Mouse (Mus musculus): ENCODE measurements around the gene Miga1.

Gene Miga1

DNA sequence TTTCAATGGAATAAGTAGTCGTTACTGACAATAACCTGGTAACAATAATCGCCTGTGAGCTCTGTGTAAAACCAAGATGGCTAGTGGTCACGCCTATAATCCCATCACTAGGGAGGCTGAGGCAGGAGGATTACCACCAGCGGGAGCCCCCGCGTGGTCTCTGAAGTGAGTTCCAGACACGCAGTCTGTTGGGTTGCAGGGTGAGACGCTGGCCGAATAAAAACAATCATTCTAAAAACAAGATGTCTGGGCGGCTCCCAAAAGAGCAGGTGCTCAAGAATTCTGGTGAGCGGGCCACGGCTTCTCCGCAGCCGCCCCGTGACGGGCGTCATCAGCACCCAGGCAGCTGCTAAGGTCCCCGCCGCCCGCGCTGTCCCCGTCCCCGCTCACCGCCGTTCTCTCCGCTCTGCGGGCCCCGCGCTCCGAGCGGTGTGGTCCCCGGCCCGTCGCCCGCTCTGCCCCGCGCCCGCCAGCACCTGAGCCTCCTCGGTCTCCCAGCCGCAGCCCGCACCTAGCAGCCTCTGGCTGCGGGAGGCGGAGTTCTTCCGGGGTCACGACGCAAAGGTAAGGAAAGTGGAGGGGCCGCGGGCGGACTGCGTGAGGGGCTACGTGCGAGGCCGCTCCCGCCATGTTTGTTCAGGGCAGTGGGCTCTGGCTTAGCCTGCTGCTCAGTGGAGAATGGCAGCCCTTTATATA, at the start of gene Miga1:
Gene Miga1 (minus strand): TSS at position 546 of the 696 bp plus-strand sequence.
- peak; percentile 32 for DNase-seq (ENCODE audit: low spot score)

GRCm38 (mm10) chr3:152384106-152384505, 43.9 kb upstream of the Miga1 start:
- DNase-seq (ENCODE audit: low spot score), result no peak

DNA sequence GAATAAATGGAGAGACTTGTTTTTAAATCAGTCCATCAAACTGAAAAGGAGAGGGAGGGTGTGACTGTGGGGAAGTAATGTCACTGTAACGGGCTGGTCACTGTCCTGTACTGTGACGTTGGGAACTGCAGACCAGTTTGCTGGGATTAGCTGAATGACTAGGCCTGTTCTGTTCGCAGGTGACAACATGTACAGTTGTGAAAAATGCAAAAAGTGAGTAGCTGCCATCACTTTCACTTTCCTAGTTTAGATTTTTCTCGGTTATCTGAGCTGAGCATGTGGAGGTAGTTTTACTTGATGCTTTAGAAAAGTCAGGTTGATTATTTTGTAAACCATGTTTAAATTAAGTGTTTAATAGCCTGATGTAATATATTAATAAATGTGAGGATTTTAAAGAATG, 35.9 kb upstream of the Miga1 start:
- no peak for DNase-seq (ENCODE audit: low spot score)

DNA sequence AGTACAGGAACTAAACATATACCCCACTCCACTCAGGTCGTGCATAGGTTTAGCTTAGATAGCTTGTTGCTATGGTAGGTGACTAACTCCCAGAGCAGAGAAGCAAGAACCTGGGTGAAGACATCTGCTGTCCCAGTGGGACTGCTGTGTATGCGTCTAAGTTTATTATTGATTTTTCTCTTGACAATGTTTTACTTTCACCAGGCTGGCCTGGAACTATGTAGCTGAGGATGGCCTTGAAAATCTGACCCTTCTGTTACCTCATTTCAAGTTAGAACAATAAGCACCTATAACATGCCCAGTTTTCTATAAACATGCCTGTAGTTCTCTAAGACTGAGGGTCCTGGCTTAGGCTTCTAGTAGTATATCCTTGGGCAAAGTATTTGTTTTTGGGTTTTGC, 24.0 kb upstream of the Miga1 start:
- DNase-seq (ENCODE audit: low spot score), result no peak

DNA sequence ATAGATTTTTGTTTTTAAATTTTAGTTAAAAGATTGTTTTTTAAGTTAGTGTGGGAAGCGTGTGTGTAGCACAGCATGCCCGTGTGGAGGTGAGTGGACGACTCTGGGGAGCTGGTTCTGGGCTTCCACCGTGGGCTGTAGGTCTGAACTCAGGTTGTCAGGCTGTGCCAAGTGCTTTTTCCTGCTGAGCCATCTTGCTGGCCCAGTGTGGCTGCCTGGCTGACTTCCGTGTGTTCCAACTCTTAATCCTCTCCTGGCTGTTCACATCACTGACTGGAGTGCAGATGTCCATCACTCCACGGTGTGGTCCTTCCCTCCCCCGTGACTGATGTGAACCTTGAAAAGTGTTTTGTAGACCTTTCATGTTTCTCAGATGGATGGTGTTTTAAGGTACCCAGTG, 18.9 kb upstream of the Miga1 start:
- DNase-seq (ENCODE audit: low spot score), result no peak

GRCm38 (mm10) chr3:152356751-152357150, 16.5 kb upstream of the Miga1 start:
- no peak for DNase-seq (ENCODE audit: low spot score)

GRCm38 (mm10) chr3:152355361-152355760, 15.2 kb upstream of the Miga1 start:
- DNase-seq (ENCODE audit: low spot score), result no peak

DNA sequence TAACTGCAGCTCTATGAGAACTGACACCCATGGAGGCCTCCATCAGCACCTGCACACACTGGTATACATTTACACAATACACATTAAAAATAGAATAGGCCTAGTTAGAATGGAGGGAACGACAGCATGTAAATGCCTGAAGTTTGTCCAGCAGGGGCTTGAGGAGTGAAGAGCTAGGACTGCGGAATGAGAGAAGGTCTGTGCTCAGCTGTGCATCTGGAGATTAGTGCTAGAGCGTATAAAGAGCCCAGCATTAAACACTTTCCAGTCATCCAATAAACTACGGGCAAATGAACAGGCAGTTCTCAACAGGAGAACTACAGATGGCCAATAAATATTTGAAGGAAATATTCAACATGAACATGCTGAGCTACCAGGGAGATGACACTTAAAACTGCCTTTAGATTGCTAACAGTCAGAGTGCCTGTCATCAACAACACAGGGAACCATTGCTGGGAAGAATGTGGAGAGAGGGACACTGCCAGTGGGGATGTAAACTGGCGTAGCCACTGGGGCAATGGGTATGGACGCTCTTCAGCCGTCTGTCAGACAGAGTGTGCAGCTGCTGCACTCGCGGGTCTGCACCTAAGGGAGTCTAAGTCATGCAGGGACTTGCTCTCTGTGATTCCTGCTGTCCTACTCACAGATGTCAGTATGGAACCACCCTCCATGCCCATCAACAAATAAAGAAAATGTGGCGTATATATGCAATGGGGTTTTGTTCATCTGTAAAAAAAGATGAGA, 13.4 kb upstream of the Miga1 start:
- DNase-seq (ENCODE audit: low spot score), result no peak

GRCm38 (mm10) chr3:152352289-152352688, 12.1 kb upstream of the Miga1 start:
- no peak for DNase-seq (ENCODE audit: low spot score)

DNA sequence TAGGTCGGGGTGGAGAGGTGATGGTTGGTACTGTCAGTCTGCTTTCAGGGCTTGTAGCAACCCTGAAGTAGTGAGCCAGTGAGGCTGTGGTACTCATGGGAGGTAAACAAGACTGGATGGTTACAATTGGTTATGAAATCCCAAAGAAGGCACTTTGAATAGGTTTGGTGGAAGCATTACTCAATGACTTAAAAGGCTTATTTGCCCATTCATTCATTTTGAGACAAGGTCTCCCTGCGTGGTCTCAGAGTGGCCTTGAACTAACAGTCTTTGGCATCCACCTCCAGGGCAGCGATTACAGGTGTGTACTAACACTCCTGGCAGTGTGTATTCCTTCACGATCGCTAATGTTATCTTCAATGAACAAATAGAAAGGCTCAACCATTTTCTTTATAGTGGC, 10.8 kb upstream of the Miga1 start:
- no peak for DNase-seq (ENCODE audit: low spot score)

GRCm38 (mm10) chr3:152350431-152350830, 10.2 kb upstream of the Miga1 start:
- DNase-seq (ENCODE audit: low spot score), result no peak

DNA sequence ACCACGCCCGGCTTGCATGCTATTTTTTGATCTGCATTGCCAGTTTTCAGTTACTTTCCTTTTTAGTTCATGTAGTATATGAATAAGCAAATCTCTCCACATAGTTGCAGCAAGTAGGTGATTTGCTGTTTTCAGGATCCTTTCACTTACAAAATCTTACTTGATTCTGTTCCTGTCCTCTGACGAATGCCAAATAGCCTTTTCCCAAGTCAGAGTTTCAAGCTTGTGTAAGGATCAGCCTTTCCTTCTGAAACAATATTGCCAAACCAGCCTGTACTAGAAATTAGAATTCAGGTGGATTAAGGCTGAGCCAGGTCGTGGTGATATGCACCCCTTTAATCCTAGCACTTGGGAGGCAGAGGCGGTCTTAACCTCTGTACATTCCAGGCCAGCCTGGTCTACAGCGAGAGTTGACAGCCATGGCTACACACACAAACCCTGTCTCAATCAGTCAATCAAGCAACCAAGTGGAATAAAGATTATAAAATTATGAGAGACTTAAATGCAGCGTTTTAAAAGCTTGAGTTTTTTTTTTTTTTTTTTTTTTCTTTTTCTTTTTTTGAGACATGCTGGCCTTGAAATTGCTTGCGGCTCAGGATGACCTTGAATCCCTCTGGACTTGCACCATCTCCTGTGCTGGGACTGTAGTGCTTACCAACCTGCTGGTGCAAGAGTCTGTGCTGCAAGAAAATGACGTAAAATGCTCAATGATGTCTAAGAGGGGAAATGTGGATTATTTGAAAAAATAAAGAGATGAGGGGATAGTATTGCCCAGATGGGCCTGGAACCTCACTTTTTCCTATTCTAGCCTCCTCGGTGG, 8.0 kb upstream of the Miga1 start:
- DNase-seq (ENCODE audit: low spot score), result no peak

DNA sequence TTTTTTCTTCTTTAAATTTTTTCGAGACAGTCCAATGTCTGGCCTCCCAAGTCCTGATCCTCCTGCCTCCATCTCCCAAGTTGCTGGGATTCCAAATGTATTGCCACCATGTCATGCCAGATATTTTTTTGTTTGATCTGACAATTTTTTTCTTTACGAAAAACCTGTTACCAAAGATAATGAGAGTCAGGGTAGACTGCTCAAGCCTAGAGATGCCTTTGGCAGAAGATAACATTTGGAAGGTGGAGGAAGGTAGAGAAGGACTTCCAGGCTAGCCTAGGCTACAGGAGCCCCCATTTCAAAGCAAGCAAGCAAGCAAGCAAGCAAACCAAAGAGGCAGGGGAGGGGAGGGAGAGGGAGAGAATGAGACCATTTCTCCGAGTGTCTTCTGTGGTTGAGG, 7.0 kb upstream of the Miga1 start:
- DNase-seq (ENCODE audit: low spot score), result no peak

GRCm38 (mm10) chr3:152346633-152347141, 6.5 kb upstream of the Miga1 start:
- DNase-seq (ENCODE audit: low spot score), result no peak

GRCm38 (mm10) chr3:152345732-152346632, 5.8 kb upstream of the Miga1 start, which contains the start of gene Usp33:
Gene Usp33 (plus strand): TSS chr3:152346478.
- DNase-seq (ENCODE audit: low spot score), result peak; percentile 82

DNA sequence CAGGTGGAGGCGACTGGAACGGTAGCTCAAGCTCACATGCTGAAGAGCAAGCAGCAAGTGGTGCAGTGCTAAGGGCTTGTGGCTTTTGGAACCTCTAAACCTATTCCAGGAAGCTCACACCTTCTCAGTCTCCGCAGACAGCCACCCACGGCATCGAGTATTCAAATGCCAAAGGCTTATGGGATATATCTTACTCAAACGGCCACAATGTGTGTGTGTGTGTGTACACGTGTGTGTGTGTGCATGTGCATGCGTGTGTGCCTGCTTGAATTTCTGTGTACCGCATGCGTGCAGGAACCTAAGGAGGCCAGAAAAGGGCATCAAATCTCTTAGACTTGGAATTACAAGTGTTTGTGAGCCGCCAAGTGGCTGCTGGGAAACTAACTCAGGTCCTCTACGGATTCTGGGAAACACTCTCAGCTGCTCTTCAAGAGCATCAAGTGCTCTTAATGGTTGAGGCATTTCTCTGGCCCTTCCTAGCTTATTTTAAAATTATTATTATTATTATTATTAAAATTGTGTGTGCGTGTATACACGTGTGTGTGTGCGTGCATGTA, 2.8 kb upstream of the Miga1 start:
- DNase-seq (ENCODE audit: low spot score), result no peak

GRCm38 (mm10) chr3:152336085-152336484, 4.1 kb downstream of the Miga1 start:
- no peak for DNase-seq (ENCODE audit: low spot score)

GRCm38 (mm10) chr3:152333641-152334040, 6.6 kb downstream of the Miga1 start:
- no peak for DNase-seq (ENCODE audit: low spot score)

DNA sequence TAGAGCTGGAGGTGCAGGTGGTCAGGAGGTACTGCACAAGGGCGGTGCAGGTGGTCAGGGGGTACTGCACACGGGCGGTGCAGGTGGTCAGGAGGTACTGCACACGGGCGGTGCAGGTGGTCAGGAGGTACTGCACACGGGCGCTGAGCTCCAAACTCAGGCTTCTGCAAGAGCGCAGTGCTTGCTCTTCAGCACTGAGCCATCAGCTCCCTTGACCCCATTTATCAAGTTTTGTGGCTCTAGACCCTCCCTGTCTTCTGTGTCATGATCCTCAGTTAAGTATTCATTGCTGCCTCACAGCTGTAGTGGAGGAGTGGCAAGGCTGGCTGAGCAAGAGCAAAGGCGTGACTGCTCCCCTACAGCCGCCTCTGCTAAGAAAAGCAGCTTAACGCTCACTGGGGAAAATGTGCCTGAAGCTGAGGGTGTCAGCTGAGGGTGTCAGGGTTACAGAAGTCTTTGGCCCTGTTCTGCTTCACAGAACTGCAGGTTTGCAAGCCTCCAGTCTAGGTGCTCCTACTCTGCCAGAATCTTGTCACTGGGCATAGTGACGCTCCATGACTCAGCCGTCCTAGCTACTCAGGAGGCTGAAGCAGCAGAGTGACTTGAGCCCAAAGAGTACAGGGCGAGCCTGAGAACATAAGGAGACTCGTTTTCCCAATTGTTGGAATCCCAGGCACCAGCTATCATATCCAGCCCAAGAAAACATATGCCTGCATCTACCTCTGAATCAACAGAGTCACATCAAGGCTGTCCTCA, 7.5 kb downstream of the Miga1 start:
- no peak for DNase-seq (ENCODE audit: low spot score)

GRCm38 (mm10) chr3:152332104-152332503, 8.1 kb downstream of the Miga1 start:
- DNase-seq (ENCODE audit: low spot score), result no peak

Measured in layer of hippocampus, adult 9-10 months (tissue).